Mouse (Mus musculus): ENCODE measurements around the gene Kcna5. TPM values are rescaled to one million over a fixed set of nuclear protein-coding genes. Genes with fewer than 3 reads are reported as not detected.

Kcna5 gene
- polyA plus RNA-seq, 1 experiment from 2014 or later, result 4.8 TPM

DNA sequence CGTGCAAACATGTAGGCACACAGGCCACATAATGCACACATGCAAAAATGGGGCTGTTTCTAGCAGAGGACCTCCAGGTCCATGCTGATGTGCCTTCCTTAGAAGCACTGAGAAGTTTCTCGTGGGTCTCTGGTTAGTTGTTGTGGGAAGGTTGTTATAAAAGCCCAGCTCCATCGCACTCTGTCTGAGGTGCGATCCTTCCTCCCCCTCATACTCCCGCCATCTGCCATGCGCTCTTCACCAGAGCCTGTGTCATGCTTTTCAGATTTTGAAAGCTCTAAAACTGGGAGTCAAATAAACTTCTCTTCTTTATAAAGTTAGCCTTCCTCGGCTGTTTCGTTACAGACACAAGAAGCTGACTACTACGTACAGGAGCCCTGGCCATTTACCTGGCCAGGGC, 32.1 kb upstream of the Kcna5 start:
- 90% methylated on average over 9 of the region's 9 CpGs for WGBS
- no peak overlapping the region for H3K9ac ChIP-seq (replicated peaks; ENCODE audit: low read length)
- H3K27ac ChIP-seq (ENCODE audit: low read length), result no peak overlapping the region

DNA sequence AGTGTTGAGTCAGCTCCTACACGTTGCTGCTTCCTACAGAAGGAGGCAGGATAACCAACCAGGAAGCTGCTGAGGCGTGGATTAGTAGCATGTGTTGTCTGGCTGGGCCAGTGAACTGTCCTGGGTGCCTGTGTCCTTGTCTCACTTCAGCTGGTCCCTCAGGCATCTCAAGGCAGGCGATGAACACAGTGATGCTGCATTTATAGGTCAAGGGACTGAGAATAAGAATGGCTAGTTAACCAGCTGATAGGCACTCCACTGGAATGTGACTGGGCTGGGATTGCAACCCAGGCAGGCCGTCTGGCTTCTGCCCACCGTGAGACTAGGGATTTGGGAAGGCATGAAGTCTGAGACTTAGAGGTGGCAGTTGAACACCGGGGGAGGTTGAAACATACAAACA, 29.2 kb upstream of the Kcna5 start:
- Histone ChIP-seq H3K4me3 (ENCODE audit: low read length) (no peak overlapping the region), H3K9ac (replicated peaks; ENCODE audit: low read length) (no peak overlapping the region), H3K4me2 (replicated peaks; ENCODE audit: low read depth, low read length) (no peak overlapping the region), H3K27ac (ENCODE audit: low read length) (no peak overlapping the region), H3K27me3 (ENCODE audit: insufficient read depth, low read length) (no peaks in the 10 kb centered on the region), H3K36me3 (ENCODE audit: insufficient read depth, low read length) (no peaks in the 10 kb centered on the region), H3K4me1 (ENCODE audit: insufficient read depth, low read length) (no peaks in the 10 kb centered on the region), H3K9me3 (ENCODE audit: low read length) (no peaks in the 10 kb centered on the region)
- 62% methylated on average over 6 of the region's 6 CpGs for WGBS
- no peak for ATAC-seq (ENCODE audit: low FRiP score, low TSS enrichment)

More for the DNA sequence above, 32.1 kb upstream of the Kcna5 start:
- no peak for ATAC-seq (ENCODE audit: low FRiP score, low TSS enrichment)
- H3K4me2 ChIP-seq (replicated peaks; ENCODE audit: low read depth, low read length), result no peak overlapping the region
- no peaks in the 10 kb centered on the region for H3K4me1 ChIP-seq (ENCODE audit: insufficient read depth, low read length)
- no peaks in the 10 kb centered on the region for H3K27me3 ChIP-seq (ENCODE audit: insufficient read depth, low read length)
- H3K9me3 ChIP-seq (ENCODE audit: low read length), result no peaks in the 10 kb centered on the region
- H3K36me3 ChIP-seq (ENCODE audit: insufficient read depth, low read length), result no peaks in the 10 kb centered on the region
- H3K4me3 ChIP-seq (ENCODE audit: low read length), result no peak overlapping the region

DNA sequence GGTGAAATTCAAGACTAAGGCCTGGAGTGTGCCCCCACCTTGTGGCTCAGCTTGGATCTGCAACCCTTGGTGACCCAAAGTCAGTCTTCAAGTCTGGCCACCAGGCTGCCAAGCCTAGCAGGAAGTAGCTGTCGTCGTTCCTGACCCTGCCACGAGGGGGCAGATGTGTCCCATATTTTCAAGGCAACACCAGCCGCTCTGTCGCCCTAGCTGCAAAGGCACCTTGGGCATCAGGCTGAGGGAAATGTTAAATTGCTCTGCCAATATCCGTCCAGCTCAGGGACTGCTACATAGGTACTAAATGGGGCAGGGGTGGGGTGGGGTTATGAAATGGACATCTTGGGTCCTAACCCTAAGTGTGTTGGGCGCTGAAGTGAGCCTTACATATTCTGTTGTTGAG, 28.7 kb upstream of the Kcna5 start:
- Histone ChIP-seq H3K4me1 (ENCODE audit: insufficient read depth, low read length) (no peaks in the 10 kb centered on the region), H3K36me3 (ENCODE audit: insufficient read depth, low read length) (no peaks in the 10 kb centered on the region), H3K9ac (replicated peaks; ENCODE audit: low read length) (no peak overlapping the region), H3K9me3 (ENCODE audit: low read length) (no peaks in the 10 kb centered on the region), H3K27me3 (ENCODE audit: insufficient read depth, low read length) (no peaks in the 10 kb centered on the region), H3K4me3 (ENCODE audit: low read length) (no peak overlapping the region), H3K27ac (ENCODE audit: low read length) (no peak overlapping the region), H3K4me2 (replicated peaks; ENCODE audit: low read depth, low read length) (no peak overlapping the region)
- 16% methylated on average over 7 of the region's 7 CpGs for WGBS
- ATAC-seq (ENCODE audit: low FRiP score, low TSS enrichment), result no peak; the same call in 1 of the 2 replicates

DNA sequence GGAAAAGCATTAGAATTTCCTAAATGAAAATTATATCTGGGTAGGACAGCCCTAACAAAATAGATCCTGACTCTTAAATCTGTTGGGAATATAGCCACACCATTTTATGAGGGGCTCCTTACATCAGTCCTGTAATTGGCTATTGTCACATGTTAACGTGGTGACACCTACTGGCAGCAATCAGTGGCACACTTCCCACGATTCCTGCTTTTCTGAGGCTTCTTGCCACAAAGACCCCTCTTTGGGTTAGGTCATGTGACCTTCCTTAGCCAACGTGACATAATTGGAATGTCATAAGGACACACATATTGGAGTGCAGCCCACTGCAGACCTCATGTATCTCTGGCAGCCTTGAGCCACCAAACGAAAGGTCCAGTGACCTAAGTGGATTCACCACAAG, 26.5 kb upstream of the Kcna5 start:
- H3K27ac ChIP-seq (ENCODE audit: low read length), result no peak overlapping the region
- ATAC-seq (ENCODE audit: low FRiP score, low TSS enrichment), result no peak
- H3K9me3 ChIP-seq (ENCODE audit: low read length), result no peaks in the 10 kb centered on the region
- H3K4me1 ChIP-seq (ENCODE audit: insufficient read depth, low read length), result no peaks in the 10 kb centered on the region
- no peak overlapping the region for H3K4me3 ChIP-seq (ENCODE audit: low read length)
- 28% methylated on average over 4 of the region's 4 CpGs for WGBS
- H3K36me3 ChIP-seq (ENCODE audit: insufficient read depth, low read length), result no peaks in the 10 kb centered on the region
- no peaks in the 10 kb centered on the region for H3K27me3 ChIP-seq (ENCODE audit: insufficient read depth, low read length)
- no peak overlapping the region for H3K4me2 ChIP-seq (replicated peaks; ENCODE audit: low read depth, low read length)
- H3K9ac ChIP-seq (replicated peaks; ENCODE audit: low read length), result no peak overlapping the region

DNA sequence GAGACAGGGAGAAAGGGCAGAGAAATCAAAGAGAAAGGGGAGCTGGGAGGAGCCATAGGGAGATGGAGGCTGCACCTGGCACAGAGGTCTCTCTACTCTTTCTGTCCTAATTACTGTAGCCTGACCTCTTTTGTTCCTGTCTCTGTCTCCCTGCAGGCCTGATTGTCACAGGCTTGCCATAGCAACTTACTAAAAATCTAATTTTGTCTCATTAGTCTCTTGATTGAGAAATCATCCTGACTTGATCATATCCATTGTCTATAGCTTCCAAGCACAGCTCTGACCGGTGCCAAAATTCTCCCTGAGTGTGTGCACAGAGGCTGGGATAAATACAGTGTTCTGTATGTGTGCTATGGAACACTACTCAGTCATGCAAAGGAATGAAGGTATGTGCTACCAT, 25.5 kb upstream of the Kcna5 start:
- Histone ChIP-seq H3K27me3 (ENCODE audit: insufficient read depth, low read length) (no peaks in the 10 kb centered on the region), H3K4me2 (replicated peaks; ENCODE audit: low read depth, low read length) (no peak overlapping the region), H3K4me3 (ENCODE audit: low read length) (no peak overlapping the region), H3K4me1 (ENCODE audit: insufficient read depth, low read length) (no peaks in the 10 kb centered on the region), H3K9ac (replicated peaks; ENCODE audit: low read length) (no peak overlapping the region), H3K9me3 (ENCODE audit: low read length) (no peaks in the 10 kb centered on the region), H3K27ac (ENCODE audit: low read length) (no peak overlapping the region), H3K36me3 (ENCODE audit: insufficient read depth, low read length) (no peaks in the 10 kb centered on the region)
- no peak for ATAC-seq (ENCODE audit: low FRiP score, low TSS enrichment)
- 100% methylated on average over 1 of the region's 1 CpGs for WGBS

DNA sequence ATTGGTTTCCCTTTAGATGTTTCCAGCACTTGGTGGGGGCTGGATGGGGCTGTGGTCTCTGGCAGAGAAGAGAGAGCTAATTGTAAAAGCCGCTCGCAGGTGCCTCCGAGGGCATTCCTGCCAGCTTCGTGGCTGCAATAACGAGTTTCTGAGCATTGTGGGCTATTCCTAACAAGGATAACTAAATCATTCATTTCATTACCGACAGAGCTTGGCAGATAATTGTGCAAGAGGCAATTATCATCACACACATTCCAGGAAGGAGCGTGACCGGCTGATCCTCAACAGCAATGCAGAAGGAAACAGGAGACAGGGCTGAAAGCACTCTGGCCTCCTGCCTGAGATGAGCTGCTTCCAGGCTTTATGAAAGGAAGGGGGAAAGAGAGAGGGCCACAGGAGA, 24.8 kb upstream of the Kcna5 start:
- 31% methylated on average over 8 of the region's 8 CpGs for WGBS
- no peak for ATAC-seq (ENCODE audit: low FRiP score, low TSS enrichment)
- no peak overlapping the region for H3K4me3 ChIP-seq (ENCODE audit: low read length)

DNA sequence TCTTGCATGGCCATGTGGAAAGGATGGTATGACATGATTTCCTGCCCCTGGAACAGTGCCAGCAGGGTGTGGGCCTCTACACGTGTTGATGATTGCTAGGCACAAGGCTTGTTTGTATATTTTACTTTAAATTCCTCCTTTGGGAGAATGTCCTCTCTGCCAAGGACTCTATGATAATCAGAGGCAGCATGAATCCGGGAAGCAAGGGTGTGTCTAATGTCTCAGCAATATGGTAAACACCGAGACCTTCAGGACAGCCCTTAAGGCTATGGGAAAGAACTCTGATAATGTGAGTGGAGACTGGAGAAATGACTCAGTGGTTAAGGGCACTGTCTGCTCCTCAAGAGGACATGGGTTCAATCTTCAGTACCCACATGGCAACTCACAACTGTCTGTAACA, 23.1 kb upstream of the Kcna5 start:
- no peak overlapping the region for H3K4me2 ChIP-seq (replicated peaks; ENCODE audit: low read depth, low read length)
- H3K9ac ChIP-seq (replicated peaks; ENCODE audit: low read length), result no peak overlapping the region
- no peak overlapping the region for H3K4me3 ChIP-seq (ENCODE audit: low read length)
- 64% methylated on average over 3 of the region's 3 CpGs for WGBS
- H3K36me3 ChIP-seq (ENCODE audit: insufficient read depth, low read length), result no peaks in the 10 kb centered on the region
- H3K9me3 ChIP-seq (ENCODE audit: low read length), result no peaks in the 10 kb centered on the region
- ATAC-seq (ENCODE audit: low FRiP score, low TSS enrichment), result no peak
- H3K27ac ChIP-seq (ENCODE audit: low read length), result no peak overlapping the region
- no peaks in the 10 kb centered on the region for H3K27me3 ChIP-seq (ENCODE audit: insufficient read depth, low read length)
- H3K4me1 ChIP-seq (ENCODE audit: insufficient read depth, low read length), result no peaks in the 10 kb centered on the region

More for the DNA sequence above, 24.8 kb upstream of the Kcna5 start:
- no peak overlapping the region for H3K9ac ChIP-seq (replicated peaks; ENCODE audit: low read length)
- H3K4me2 ChIP-seq (replicated peaks; ENCODE audit: low read depth, low read length), result no peak overlapping the region
- no peaks in the 10 kb centered on the region for H3K36me3 ChIP-seq (ENCODE audit: insufficient read depth, low read length)
- no peaks in the 10 kb centered on the region for H3K4me1 ChIP-seq (ENCODE audit: insufficient read depth, low read length)
- no peaks in the 10 kb centered on the region for H3K27me3 ChIP-seq (ENCODE audit: insufficient read depth, low read length)
- no peaks in the 10 kb centered on the region for H3K9me3 ChIP-seq (ENCODE audit: low read length)
- H3K27ac ChIP-seq (ENCODE audit: low read length), result no peak overlapping the region

DNA sequence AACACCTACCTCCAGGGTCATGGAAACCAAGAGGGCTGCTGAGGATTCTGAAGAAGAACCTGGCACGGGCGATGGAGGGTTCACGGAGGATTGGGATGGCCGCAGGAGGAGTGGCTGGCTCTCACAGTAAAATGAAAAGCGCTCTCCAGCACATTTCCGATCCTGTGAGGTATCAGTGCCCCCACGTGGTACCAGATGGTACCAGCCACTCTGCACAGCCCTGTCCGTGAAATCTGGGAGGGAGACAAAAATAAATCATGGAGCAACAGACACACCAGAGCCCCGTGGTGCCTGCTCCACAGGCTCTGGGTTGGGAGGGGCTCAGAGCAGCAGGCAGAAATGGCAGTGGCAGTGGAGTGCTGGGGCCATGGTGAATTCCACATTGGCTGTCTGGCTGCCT, 18.6 kb upstream of the Kcna5 start:
- Histone ChIP-seq H3K4me3 (ENCODE audit: low read length) (no peak overlapping the region), H3K9me3 (ENCODE audit: low read length) (no peaks in the 10 kb centered on the region), H3K36me3 (ENCODE audit: insufficient read depth, low read length) (no peaks in the 10 kb centered on the region), H3K27ac (ENCODE audit: low read length) (no peak overlapping the region), H3K4me1 (ENCODE audit: insufficient read depth, low read length) (no peaks in the 10 kb centered on the region), H3K9ac (replicated peaks; ENCODE audit: low read length) (no peak overlapping the region), H3K27me3 (ENCODE audit: insufficient read depth, low read length) (peaks cover 3% of the 10 kb centered on the region; the same call in 1 of the 2 replicates), H3K4me2 (replicated peaks; ENCODE audit: low read depth, low read length) (no peak overlapping the region)
- 27% methylated on average over 9 of the region's 9 CpGs for WGBS
- ATAC-seq (ENCODE audit: low FRiP score, low TSS enrichment), result peak; percentile 46; the same call in 1 of the 2 replicates

DNA sequence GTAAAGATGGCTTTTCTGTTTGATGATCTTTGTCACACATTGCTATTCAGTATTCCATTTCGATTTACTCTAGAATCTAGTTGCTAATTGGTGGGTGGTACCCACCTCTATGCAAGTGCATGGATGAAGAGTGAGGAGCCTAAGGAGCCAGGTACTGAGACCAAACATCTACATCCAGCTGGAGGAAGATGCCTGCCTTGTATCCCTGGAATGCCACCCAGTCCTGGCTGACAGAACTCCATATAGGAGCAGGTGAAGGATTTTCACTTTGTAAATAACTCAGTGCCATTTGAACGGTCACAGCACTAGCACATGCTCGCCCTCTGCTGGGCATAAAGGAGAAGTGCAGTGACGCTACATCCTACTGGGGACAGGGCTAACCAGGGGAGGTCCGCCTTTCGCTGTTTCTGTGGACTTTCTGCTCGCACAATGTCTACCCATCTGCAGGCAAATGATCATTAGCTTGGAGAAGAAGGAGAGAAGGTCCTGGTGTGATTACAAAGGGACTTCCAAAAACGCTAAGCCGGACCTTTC, 16.7 kb upstream of the Kcna5 start:
- WGBS, result 19% methylated on average over 9 of the region's 9 CpGs
- peaks cover 3% of the 10 kb centered on the region; the same call in 1 of the 2 replicates for H3K27me3 ChIP-seq (ENCODE audit: insufficient read depth, low read length)
- no peak overlapping the region for H3K9ac ChIP-seq (replicated peaks; ENCODE audit: low read length)
- no peak overlapping the region for H3K4me2 ChIP-seq (replicated peaks; ENCODE audit: low read depth, low read length)
- no peak overlapping the region for H3K27ac ChIP-seq (ENCODE audit: low read length)
- no peaks in the 10 kb centered on the region for H3K4me1 ChIP-seq (ENCODE audit: insufficient read depth, low read length)
- no peaks in the 10 kb centered on the region for H3K36me3 ChIP-seq (ENCODE audit: insufficient read depth, low read length)
- peak; percentile 77; the same call in 1 of the 2 replicates for ATAC-seq (ENCODE audit: low FRiP score, low TSS enrichment)
- no peak overlapping the region for H3K4me3 ChIP-seq (ENCODE audit: low read length)
- H3K9me3 ChIP-seq (ENCODE audit: low read length), result no peaks in the 10 kb centered on the region

DNA sequence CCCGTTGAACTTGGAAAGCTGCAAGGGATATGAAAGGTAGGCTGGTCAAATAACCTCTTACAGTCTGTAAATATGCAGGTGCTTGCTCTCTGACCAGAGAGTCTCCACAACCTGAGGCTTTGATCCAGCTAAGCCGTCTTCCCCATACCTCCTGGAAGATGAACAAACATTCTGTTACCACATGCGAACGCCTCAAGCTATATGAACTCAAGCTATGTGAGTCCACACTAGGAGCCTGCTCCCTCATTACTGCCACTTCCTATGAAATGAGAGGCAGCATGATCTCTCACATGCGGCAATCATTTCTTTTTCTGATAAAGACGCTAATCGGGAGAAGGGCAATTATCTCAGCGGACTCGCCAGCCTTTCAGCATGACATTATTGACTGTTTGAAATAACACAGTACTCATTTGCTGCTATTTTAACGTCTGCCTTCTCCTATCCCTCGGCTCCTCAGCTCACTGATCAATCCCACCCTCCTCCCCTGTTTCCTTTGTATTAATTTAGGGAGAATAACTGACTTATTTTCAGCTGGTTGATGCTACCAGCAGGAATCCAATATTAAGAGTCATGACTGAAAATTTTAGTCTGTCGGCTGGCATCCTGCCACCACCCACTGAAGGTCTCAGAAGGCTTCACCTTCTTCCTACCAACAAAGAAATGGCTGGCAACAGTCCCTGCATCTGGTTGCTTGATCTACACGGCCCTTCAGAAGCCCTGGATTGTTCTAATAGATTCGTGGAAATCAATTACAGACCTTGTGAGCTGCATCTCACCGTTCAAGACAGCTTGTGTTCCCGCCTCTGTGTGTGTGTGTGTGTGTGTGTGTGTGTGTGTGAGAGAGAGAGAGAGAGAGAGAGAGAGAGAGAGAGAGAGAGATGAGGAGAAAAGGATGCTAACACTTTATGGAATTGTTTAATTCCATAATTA, 9.2 kb upstream of the Kcna5 start:
- H3K9ac ChIP-seq (replicated peaks; ENCODE audit: low read length), result no peak overlapping the region
- no peak overlapping the region for H3K4me2 ChIP-seq (replicated peaks; ENCODE audit: low read depth, low read length)
- WGBS, result 78% methylated on average over 16 of the region's 16 CpGs
- no peak for ATAC-seq (ENCODE audit: low FRiP score, low TSS enrichment)
- H3K9me3 ChIP-seq (ENCODE audit: low read length), result no peaks in the 10 kb centered on the region
- H3K36me3 ChIP-seq (ENCODE audit: insufficient read depth, low read length), result no peaks in the 10 kb centered on the region
- no peaks in the 10 kb centered on the region for H3K4me1 ChIP-seq (ENCODE audit: insufficient read depth, low read length)
- no peaks in the 10 kb centered on the region; the same call in 1 of the 2 replicates for H3K27me3 ChIP-seq (ENCODE audit: insufficient read depth, low read length)
- H3K4me3 ChIP-seq (ENCODE audit: low read length), result no peak overlapping the region
- no peak overlapping the region for H3K27ac ChIP-seq (ENCODE audit: low read length)
